18 mouse cellular contexts compared by ENCODE assay signal in the genomic region with DNA sequence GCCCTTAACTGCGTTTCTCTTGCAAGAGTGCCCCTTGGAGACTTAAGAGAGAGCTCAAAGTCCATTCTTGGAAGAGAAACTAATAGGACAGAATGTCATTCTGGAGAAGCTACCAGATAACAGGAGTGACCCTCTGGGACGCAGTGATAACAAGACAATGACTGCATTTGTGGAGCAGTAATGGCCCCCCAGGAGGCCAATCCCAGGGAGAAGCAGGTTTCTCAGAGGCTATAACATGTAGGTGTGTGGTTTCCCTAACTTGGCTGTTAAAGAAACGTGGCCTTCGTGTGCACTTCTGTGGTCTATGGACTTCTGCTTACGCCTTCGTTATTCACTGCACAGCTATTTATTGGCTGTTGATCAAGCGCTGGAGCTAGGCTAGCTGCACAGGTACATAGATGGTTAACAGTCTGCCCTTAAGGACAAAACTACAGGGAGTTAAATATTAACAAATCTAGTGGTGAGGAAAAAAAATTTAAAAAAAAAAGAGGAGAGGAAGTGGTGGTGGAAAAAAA. TPM values are rescaled to one million over a fixed set of nuclear protein-coding genes. Genes with fewer than 3 reads are reported as not detected.
DNase-seq lines count a peak whose midpoint lies in the region; ATAC-seq lines count a peak whose summit lies in the region.
"Had no signal": no experiment of that assay in that cellular context is flagged by ENCODE, and none has a peak within 500 bp of the region (broad histone marks: within the 10 kb centered on the region; RNA-seq: fewer than 3 reads in every experiment).

No protein-coding gene starts in this region.

- H3K36me3 ChIP-seq in stomach, embryonic 16.5 days (ENCODE audit: control insufficient read depth, insufficient read depth, low read length), result no peaks in the 10 kb centered on the region
- no peaks in the 10 kb centered on the region for H3K36me3 ChIP-seq in midbrain, embryonic 10.5 days
- H3K36me3 ChIP-seq in heart, embryonic 12.5 days, result no peaks in the 10 kb centered on the region
- H3K36me3 ChIP-seq: heart, embryonic 13.5 days; hindbrain, embryonic 12.5 days; limb, embryonic 13.5 days; midbrain, embryonic 13.5 days had no signal

- H3K4me2 ChIP-seq in stomach, embryonic 16.5 days (ENCODE audit: low read depth, low read length), result peak overlapping the region; percentile 29; the same call in 1 of the 2 replicates
- H3K4me2 ChIP-seq in heart, embryonic 12.5 days, result no peak overlapping the region
- H3K4me2 ChIP-seq: forebrain, embryonic 13.5 days; heart, embryonic 13.5 days; hindbrain, embryonic 12.5 days; limb, embryonic 13.5 days; midbrain, embryonic 13.5 days had no signal

- peak overlapping the region; percentile 46; the same call in 1 of the 2 replicates for H3K27ac ChIP-seq in stomach, embryonic 16.5 days (ENCODE audit: low read length)
- H3K27ac ChIP-seq in midbrain, embryonic 10.5 days (replicated peaks), result no peak overlapping the region
- H3K27ac ChIP-seq in heart, embryonic 12.5 days (ENCODE audit: poor library complexity, severe bottlenecking), result no peak overlapping the region
- H3K27ac ChIP-seq: forebrain, embryonic 13.5 days; heart, embryonic 13.5 days; hindbrain, embryonic 12.5 days; limb, embryonic 13.5 days; midbrain, embryonic 13.5 days had no signal

- H3K27me3 ChIP-seq in stomach, embryonic 16.5 days (ENCODE audit: control insufficient read depth, insufficient read depth, low read length), result no peaks in the 10 kb centered on the region
- H3K27me3 ChIP-seq in midbrain, embryonic 10.5 days (ENCODE audit: low read depth, poor library complexity, severe bottlenecking), result no peaks in the 10 kb centered on the region
- H3K27me3 ChIP-seq in heart, embryonic 12.5 days (replicated peaks), result no peaks in the 10 kb centered on the region
- H3K27me3 ChIP-seq: forebrain, embryonic 13.5 days; heart, embryonic 13.5 days; hindbrain, embryonic 12.5 days; limb, embryonic 13.5 days; midbrain, embryonic 13.5 days had no signal

- peak; percentile 61 for DNase-seq in heart, adult 11 months
- DNase-seq in heart, postnatal 10 days, result no peak
- DNase-seq in kidney, adult 8-10 months, result peak; percentile 69 to 85
- peak; percentile 12 to 46 for DNase-seq in kidney, postnatal 4 days
- DNase-seq in midbrain, embryonic 10.5 days (ENCODE audit: low spot score), result no peak
- DNase-seq in right cerebral cortex, adult 18-20 months, result no peak
- DNase-seq: cerebellum, adult 2 months; thymus, adult 18-20 months had no signal

- 56% methylated on average over 7 of the region's 7 CpGs for WGBS in stomach, embryonic 16.5 days
- 86% methylated on average over 7 of the region's 7 CpGs for WGBS in midbrain, embryonic 10.5 days
- 69% methylated on average over 7 of the region's 7 CpGs for WGBS in heart, embryonic 12.5 days

- H3K4me3 ChIP-seq in stomach, embryonic 16.5 days (replicated peaks; ENCODE audit: low read length), result no peak overlapping the region
- no peak overlapping the region for H3K4me3 ChIP-seq in midbrain, embryonic 10.5 days
- no peak overlapping the region for H3K4me3 ChIP-seq in heart, embryonic 12.5 days
- H3K4me3 ChIP-seq: forebrain, embryonic 13.5 days; heart, embryonic 13.5 days; hindbrain, embryonic 12.5 days; limb, embryonic 13.5 days; midbrain, embryonic 13.5 days had no signal

- intact Hi-C loops in heart, postnatal 10 days (cut with DNase I), result no loop called here

- peaks cover 4% of the 10 kb centered on the region; the same call in 1 of the 2 replicates for H3K4me1 ChIP-seq in stomach, embryonic 16.5 days (ENCODE audit: control insufficient read depth, insufficient read depth, low read length)
- peaks cover 10% of the 10 kb centered on the region for H3K4me1 ChIP-seq in midbrain, embryonic 10.5 days
- H3K4me1 ChIP-seq in heart, embryonic 12.5 days (replicated peaks), result peaks cover 7% of the 10 kb centered on the region
- H3K4me1 ChIP-seq: forebrain, embryonic 13.5 days; midbrain, embryonic 13.5 days had no signal

- H3K9me3 ChIP-seq in stomach, embryonic 16.5 days (replicated peaks; ENCODE audit: control insufficient read depth, low read length), result no peaks in the 10 kb centered on the region
- no peaks in the 10 kb centered on the region for H3K9me3 ChIP-seq in midbrain, embryonic 10.5 days (replicated peaks)
- no peaks in the 10 kb centered on the region for H3K9me3 ChIP-seq in heart, embryonic 12.5 days (replicated peaks)
- H3K9me3 ChIP-seq: forebrain, embryonic 13.5 days; heart, embryonic 13.5 days; hindbrain, embryonic 12.5 days; limb, embryonic 13.5 days; midbrain, embryonic 13.5 days had no signal

- H3K9ac ChIP-seq in stomach, embryonic 16.5 days (ENCODE audit: low read length), result no peak overlapping the region
- no peak overlapping the region for H3K9ac ChIP-seq in heart, embryonic 12.5 days
- H3K9ac ChIP-seq: forebrain, embryonic 13.5 days; heart, embryonic 13.5 days; hindbrain, embryonic 12.5 days; limb, embryonic 13.5 days; midbrain, embryonic 13.5 days had no signal

- ATAC-seq in stomach, embryonic 16.5 days (ENCODE audit: insufficient read depth, low FRiP score), result peak; percentile 67; the same call in 1 of the 2 replicates
- no peak for ATAC-seq in heart, embryonic 12.5 days (ENCODE audit: insufficient number of reproducible peaks, low FRiP score)
- ATAC-seq: forebrain, embryonic 13.5 days; midbrain, embryonic 13.5 days had no signal

RNA-seq across cellular contexts. Expression of a gene that starts 15.7 kb away (rescaled TPM):
- total RNA-seq in heart, postnatal 10 days (2021), result 10 to 100 TPM; 87.6 to 90.6 TPM
- polyA plus RNA-seq in stomach, embryonic 16.5 days (2015; fragmentation: Nextera tagmentation; extraction: Ambion mirVana), result 50.9 and 58.3 TPM in 2 replicates
- polyA plus RNA-seq in midbrain, embryonic 10.5 days (2016; fragmentation: Nextera tagmentation; extraction: Ambion mirVana), result 75.1 and 75.7 TPM in 2 replicates
- polyA plus RNA-seq in heart, embryonic 12.5 days (2016; fragmentation: Nextera tagmentation; extraction: Ambion mirVana), result 54.1 and 58.0 TPM in 2 replicates

RNA-seq across cellular contexts. Expression of a gene that starts 42.5 kb away (rescaled TPM):
- total RNA-seq in heart, postnatal 10 days (2021), result not detected
- polyA plus RNA-seq in stomach, embryonic 16.5 days (2015; fragmentation: Nextera tagmentation; extraction: Ambion mirVana), result not detected in 2 replicates
- not detected in 2 replicates for polyA plus RNA-seq in midbrain, embryonic 10.5 days (2016; fragmentation: Nextera tagmentation; extraction: Ambion mirVana)
- polyA plus RNA-seq in heart, embryonic 12.5 days (2016; fragmentation: Nextera tagmentation; extraction: Ambion mirVana), result not detected in 2 replicates
- total RNA-seq: gastrocnemius, adult 8-10 months; layer of hippocampus, adult 8-10 months; left cerebral cortex, adult 8-10 months had no signal
- polyA plus RNA-seq: cerebellum, adult 2 months; forebrain, embryonic 13.5 days; heart, embryonic 13.5 days; hindbrain, embryonic 12.5 days; limb, embryonic 13.5 days; midbrain, embryonic 13.5 days had no signal

Comparison
In these comparisons a context has a peak if more than half of its experiments do, and no peak if none do; other contexts are left out.
1. DNase-seq: peak in heart, adult 11 months (single experiment), kidney, adult 8-10 months (2 of 2) and kidney, postnatal 4 days (2 of 2); none in heart, postnatal 10 days (0 of 2), midbrain, embryonic 10.5 days (single experiment) and right cerebral cortex, adult 18-20 months (single experiment).